ENCODE assay signal across 8 mouse cellular contexts in the genomic region with DNA sequence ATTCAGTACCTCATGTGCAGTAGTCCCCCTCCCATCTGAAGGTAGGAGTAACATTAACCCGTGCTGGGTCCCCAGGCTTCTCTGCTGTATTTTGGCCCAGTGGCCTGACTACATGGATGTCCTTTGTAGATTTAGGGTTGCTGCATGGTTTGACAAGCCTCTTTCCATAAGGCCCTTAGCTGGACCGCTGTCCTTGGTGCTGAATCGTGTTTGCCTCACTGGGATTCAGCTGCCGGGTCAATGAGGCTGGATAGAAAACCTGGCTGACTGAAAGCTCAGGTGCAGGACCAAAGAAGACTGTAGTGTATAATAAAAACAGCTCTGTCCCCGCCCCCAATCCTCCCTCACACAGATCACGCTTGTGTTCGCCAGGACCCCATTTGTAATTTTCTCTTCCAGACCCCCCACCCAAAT. TPM values are rescaled to one million over a fixed set of nuclear protein-coding genes. Genes with fewer than 3 reads are reported as not detected.
DNase-seq lines count a peak whose midpoint lies in the region; ATAC-seq and TF ChIP-seq lines count a peak whose summit lies in the region.

No protein-coding gene starts in this region.

- no peaks in the 10 kb centered on the region for H3K27me3 ChIP-seq in forebrain, postnatal 0 days (ENCODE audit: insufficient read depth, low read length)
- H3K27me3 ChIP-seq in intestine, embryonic 16.5 days (replicated peaks; ENCODE audit: control insufficient read depth, insufficient read depth, low read length): no peaks in the 10 kb centered on the region
- no peaks in the 10 kb centered on the region for H3K27me3 ChIP-seq in neural tube, embryonic 15.5 days (replicated peaks)

- DNase-seq in gastrocnemius, postnatal 14 days: peak; percentile 29
- DNase-seq in gastrocnemius, postnatal 36 days: no peak
- peak; percentile 65 to 70 for DNase-seq in cerebellum, adult 18-20 months
- peak; percentile 80 for DNase-seq in forebrain, postnatal 0 days
- peak; percentile 50 to 51 for DNase-seq in left cerebral cortex, postnatal 25 days (ENCODE audit: low spot score in 2 of 2)
- no peak for DNase-seq in spleen, postnatal 4 days (ENCODE audit: low spot score in 2 of 2)

- under 1% methylated on average over 7 of the region's 7 CpGs for WGBS in forebrain, postnatal 0 days
- 3% methylated on average over 7 of the region's 7 CpGs for WGBS in intestine, embryonic 16.5 days
- WGBS in neural tube, embryonic 15.5 days: under 1% methylated on average over 7 of the region's 7 CpGs

- H3K4me1 ChIP-seq in forebrain, postnatal 0 days (ENCODE audit: insufficient read depth): no peaks in the 10 kb centered on the region
- H3K4me1 ChIP-seq in intestine, embryonic 16.5 days (ENCODE audit: control insufficient read depth, insufficient read depth, low read length): no peaks in the 10 kb centered on the region
- peaks cover 13% of the 10 kb centered on the region; the same call in 1 of the 2 replicates for H3K4me1 ChIP-seq in neural tube, embryonic 15.5 days

- H3K27ac ChIP-seq in forebrain, postnatal 0 days (ENCODE audit: low read depth, low read length): peak overlapping the region; percentile 97
- H3K27ac ChIP-seq in intestine, embryonic 16.5 days (ENCODE audit: low read length): no peak overlapping the region
- H3K27ac ChIP-seq in neural tube, embryonic 15.5 days (replicated peaks): peak overlapping the region; percentile 96

- intact Hi-C loops in gastrocnemius, postnatal 14 days (cut with DNase I; ENCODE audit: low total_unique reads): no loop called here
- intact Hi-C loops in gastrocnemius, postnatal 36 days (cut with DNase I): no loop called here
- intact Hi-C loops in left cerebral cortex, postnatal 25 days (cut with DNase I): no loop called here

- peak overlapping the region; percentile 84 for H3K9ac ChIP-seq in forebrain, postnatal 0 days
- H3K9ac ChIP-seq in intestine, embryonic 16.5 days (ENCODE audit: low read depth, low read length): no peak overlapping the region
- peak overlapping the region; percentile 72 for H3K9ac ChIP-seq in neural tube, embryonic 15.5 days (replicated peaks)

- no peak for TF ChIP-seq CTCF in forebrain, postnatal 0 days (IDR thresholded peaks at IDR 0.05; ENCODE audit: low read depth)

- H3K4me3 ChIP-seq in forebrain, postnatal 0 days (ENCODE audit: low read depth, low read length): peak overlapping the region; percentile 59
- H3K4me3 ChIP-seq in intestine, embryonic 16.5 days (ENCODE audit: low read length): no peak overlapping the region
- peak overlapping the region; percentile 53 for H3K4me3 ChIP-seq in neural tube, embryonic 15.5 days (replicated peaks)

- H3K9me3 ChIP-seq in forebrain, postnatal 0 days (ENCODE audit: low read length): no peaks in the 10 kb centered on the region
- no peaks in the 10 kb centered on the region for H3K9me3 ChIP-seq in intestine, embryonic 16.5 days (ENCODE audit: control insufficient read depth, low read length)
- H3K9me3 ChIP-seq in neural tube, embryonic 15.5 days (replicated peaks): no peaks in the 10 kb centered on the region

- peak; percentile 82 for ATAC-seq in forebrain, postnatal 0 days
- peak; percentile 65; the same call in 1 of the 2 replicates for ATAC-seq in intestine, embryonic 16.5 days
- ATAC-seq in neural tube, embryonic 15.5 days (ENCODE audit: low FRiP score): peak; percentile 85

- no peaks in the 10 kb centered on the region for H3K36me3 ChIP-seq in forebrain, postnatal 0 days (ENCODE audit: insufficient read depth)
- no peaks in the 10 kb centered on the region for H3K36me3 ChIP-seq in intestine, embryonic 16.5 days (ENCODE audit: control insufficient read depth, insufficient read depth, low read length)
- no peaks in the 10 kb centered on the region for H3K36me3 ChIP-seq in neural tube, embryonic 15.5 days

- peak overlapping the region; percentile 55 for H3K4me2 ChIP-seq in forebrain, postnatal 0 days (ENCODE audit: low read depth)
- H3K4me2 ChIP-seq in intestine, embryonic 16.5 days (ENCODE audit: low read depth, low read length): no peak overlapping the region
- peak overlapping the region; percentile 60 for H3K4me2 ChIP-seq in neural tube, embryonic 15.5 days

RNA-seq across cellular contexts. Expression of gene Gabrg2, which starts 1.2 kb away (rescaled TPM):
- under 1 TPM in 1 of 2 experiments, not detected in 1; 0.08 TPM for total RNA-seq in gastrocnemius, postnatal 14 days (2021)
- total RNA-seq in gastrocnemius, postnatal 36 days (2021): under 1 TPM in 1 of 2 experiments, not detected in 1; 0.25 TPM
- 119 and 126 TPM in 2 replicates for total RNA-seq in forebrain, postnatal 0 days (2014; rRNA removed)
- polyA plus RNA-seq in forebrain, postnatal 0 days (2015; fragmentation: Nextera tagmentation; extraction: Ambion mirVana): 95.6 and 115 TPM in 2 replicates
- polyA plus RNA-seq in intestine, embryonic 16.5 days (2015; fragmentation: Nextera tagmentation; extraction: Ambion mirVana): 0.60 and 0.78 TPM in 2 replicates
- 100 to 1,000 TPM; 204 to 207 TPM for total RNA-seq in left cerebral cortex, postnatal 25 days (2021)
- 98.4 and 108 TPM in 2 replicates for polyA plus RNA-seq in neural tube, embryonic 15.5 days (2015; fragmentation: Nextera tagmentation; extraction: Ambion mirVana)

Comparison
In these comparisons a context has a peak if more than half of its experiments do, and no peak if none do; other contexts are left out.
1. DNase-seq: peak in gastrocnemius, postnatal 14 days (single experiment), cerebellum, adult 18-20 months (2 of 2), forebrain, postnatal 0 days (single experiment) and left cerebral cortex, postnatal 25 days (2 of 2); none in gastrocnemius, postnatal 36 days (0 of 2) and spleen, postnatal 4 days (0 of 2).
2. RNA of gene Gabrg2, which starts 1.2 kb away (total RNA-seq): 204 to 207 TPM in left cerebral cortex, postnatal 25 days and 119 to 126 TPM in forebrain, postnatal 0 days; 0.25 TPM in gastrocnemius, postnatal 36 days and 0.08 TPM in gastrocnemius, postnatal 14 days; every median in the first group is over 10 times any median in the second.
3. Peak in every context shown above with its lines, with median percentiles within 50 percentile points of each other: ATAC-seq.